Mouse (Mus musculus): ENCODE measurements around the gene Glp2r. TPM values are rescaled to one million over a fixed set of nuclear protein-coding genes. Genes with fewer than 3 reads are reported as not detected.

Glp2r gene
- polyA plus RNA-seq, 1 experiment from 2014 or later: not detected

DNA sequence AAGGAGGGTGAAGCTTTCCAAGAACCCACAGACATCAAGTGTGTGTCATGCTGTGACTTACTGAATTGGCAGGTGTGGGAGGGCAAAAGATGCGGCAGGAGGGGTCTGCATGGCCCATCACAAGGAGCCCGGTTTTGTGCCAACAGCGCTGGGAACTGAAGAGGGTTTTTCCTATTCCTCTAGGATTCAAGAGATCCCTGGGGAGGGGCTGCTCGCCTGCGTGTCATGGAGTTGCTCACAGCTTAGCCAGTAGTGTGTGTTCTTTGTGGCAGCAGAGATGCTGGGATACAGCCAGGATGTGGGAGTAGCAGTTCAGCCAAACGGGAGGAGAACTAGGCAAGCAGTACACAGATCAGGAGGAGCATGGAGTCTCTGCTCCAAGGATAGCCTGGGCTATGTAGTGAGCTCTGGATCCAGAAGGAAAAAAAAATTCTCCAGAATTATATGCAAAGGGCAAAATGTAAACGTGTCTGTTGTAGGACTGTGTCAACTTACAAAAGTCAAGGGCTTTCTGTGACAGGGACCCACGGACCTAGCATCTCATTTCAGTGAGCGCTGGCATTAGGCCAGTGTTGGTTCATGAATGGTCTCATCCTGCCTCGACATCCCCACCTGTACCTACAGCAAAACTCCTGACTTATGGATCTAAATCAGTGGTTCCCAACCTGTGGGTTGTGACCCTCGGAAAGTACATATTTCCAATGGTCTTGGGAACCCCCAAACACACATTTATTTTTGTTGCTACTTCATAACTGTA, 122.1 kb downstream of the Glp2r start:
- ATAC-seq (replicated peaks; ENCODE audit: insufficient number of reproducible peaks, low FRiP score, low TSS enrichment, low read depth) (no peak), DNase-seq (ENCODE audit: low spot score) (no peak)
- 77% methylated on average over 11 of the region's 11 CpGs for WGBS
- H3K4me2 ChIP-seq (ENCODE audit: low read depth, low read length): no peak overlapping the region
- H3K9me3 ChIP-seq (replicated peaks; ENCODE audit: control insufficient read depth, low read length): no peaks in the 10 kb centered on the region
- H3K36me3 ChIP-seq (replicated peaks; ENCODE audit: control insufficient read depth, insufficient read depth, low read depth, low read length): no peaks in the 10 kb centered on the region
- H3K4me1 ChIP-seq (ENCODE audit: control insufficient read depth, insufficient read depth, low read length): no peaks in the 10 kb centered on the region
- H3K27me3 ChIP-seq (ENCODE audit: control insufficient read depth, insufficient read depth, low read length): no peaks in the 10 kb centered on the region
- no peak overlapping the region for H3K9ac ChIP-seq (replicated peaks; ENCODE audit: low read length)
- no peak overlapping the region for H3K27ac ChIP-seq (replicated peaks; ENCODE audit: low read depth, low read length)
- H3K4me3 ChIP-seq (ENCODE audit: low read depth, low read length): no peak overlapping the region

DNA sequence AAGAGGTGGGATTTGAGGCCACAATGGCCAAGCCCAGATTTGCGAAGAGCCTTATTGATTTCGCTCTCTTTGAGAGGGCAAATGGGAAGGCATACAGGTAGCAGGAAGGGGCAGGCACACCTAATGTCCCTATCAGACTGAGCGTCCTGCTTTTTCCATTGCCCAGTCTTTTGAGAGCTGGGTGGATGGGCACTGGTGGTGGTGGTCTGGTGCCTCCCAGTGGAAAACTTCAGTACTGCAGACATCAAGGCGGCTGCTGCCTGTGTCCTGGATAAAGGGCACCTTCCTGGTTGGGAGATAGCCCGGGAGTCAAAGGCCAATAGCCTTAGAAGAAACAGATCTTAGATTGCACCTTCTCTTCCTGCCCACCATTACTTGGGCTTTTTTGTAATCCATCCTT, 123.2 kb downstream of the Glp2r start:
- H3K27ac ChIP-seq (replicated peaks; ENCODE audit: low read depth, low read length): no peak overlapping the region
- H3K9ac ChIP-seq (replicated peaks; ENCODE audit: low read length): no peak overlapping the region
- no peaks in the 10 kb centered on the region for H3K4me1 ChIP-seq (ENCODE audit: control insufficient read depth, insufficient read depth, low read length)
- no peaks in the 10 kb centered on the region for H3K27me3 ChIP-seq (ENCODE audit: control insufficient read depth, insufficient read depth, low read length)
- H3K9me3 ChIP-seq (replicated peaks; ENCODE audit: control insufficient read depth, low read length): no peaks in the 10 kb centered on the region
- peak; percentile 74 for DNase-seq (ENCODE audit: low spot score)
- H3K4me3 ChIP-seq (ENCODE audit: low read depth, low read length): no peak overlapping the region
- 30% methylated on average over 5 of the region's 5 CpGs for WGBS
- peak; percentile 37; the same call in 1 of the 2 replicates for ATAC-seq (replicated peaks; ENCODE audit: insufficient number of reproducible peaks, low FRiP score, low TSS enrichment, low read depth)
- no peak overlapping the region for H3K4me2 ChIP-seq (ENCODE audit: low read depth, low read length)
- no peaks in the 10 kb centered on the region for H3K36me3 ChIP-seq (replicated peaks; ENCODE audit: control insufficient read depth, insufficient read depth, low read depth, low read length)

DNA sequence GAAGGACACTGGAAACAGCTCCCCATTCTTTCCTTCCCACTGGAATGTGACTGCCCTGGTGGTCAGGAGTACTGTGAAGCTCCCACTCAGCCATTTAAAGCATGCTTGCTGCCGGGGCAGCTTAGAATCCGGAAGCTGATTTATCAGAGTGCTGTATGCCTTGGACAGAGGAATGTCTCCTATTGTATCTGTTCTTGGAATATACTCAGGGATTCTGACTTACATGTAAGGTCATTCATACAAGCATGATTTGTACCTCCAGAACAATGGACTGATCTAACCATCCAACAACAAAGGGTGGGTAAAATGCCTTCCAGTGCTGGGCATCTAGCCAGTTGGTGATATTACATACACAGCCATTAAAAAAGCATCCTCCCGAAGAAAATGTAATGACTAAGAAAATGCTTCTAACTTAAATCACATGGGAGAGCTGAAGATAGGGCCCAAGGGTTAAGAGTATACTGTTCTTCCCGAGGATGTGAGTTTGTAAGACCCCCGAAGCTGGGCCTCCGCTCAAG, 126.3 kb downstream of the Glp2r start:
- ATAC-seq (replicated peaks; ENCODE audit: insufficient number of reproducible peaks, low FRiP score, low TSS enrichment, low read depth): no peak
- H3K27me3 ChIP-seq (ENCODE audit: control insufficient read depth, insufficient read depth, low read length): no peaks in the 10 kb centered on the region
- H3K9ac ChIP-seq (replicated peaks; ENCODE audit: low read length): no peak overlapping the region
- no peak for DNase-seq (ENCODE audit: low spot score)
- no peak overlapping the region for H3K4me3 ChIP-seq (ENCODE audit: low read depth, low read length)
- H3K4me2 ChIP-seq (ENCODE audit: low read depth, low read length): no peak overlapping the region
- no peaks in the 10 kb centered on the region for H3K9me3 ChIP-seq (replicated peaks; ENCODE audit: control insufficient read depth, low read length)
- no peak overlapping the region for H3K27ac ChIP-seq (replicated peaks; ENCODE audit: low read depth, low read length)
- no peaks in the 10 kb centered on the region for H3K4me1 ChIP-seq (ENCODE audit: control insufficient read depth, insufficient read depth, low read length)
- H3K36me3 ChIP-seq (replicated peaks; ENCODE audit: control insufficient read depth, insufficient read depth, low read depth, low read length): no peaks in the 10 kb centered on the region
- WGBS: 87% methylated on average over 6 of the region's 6 CpGs

DNA sequence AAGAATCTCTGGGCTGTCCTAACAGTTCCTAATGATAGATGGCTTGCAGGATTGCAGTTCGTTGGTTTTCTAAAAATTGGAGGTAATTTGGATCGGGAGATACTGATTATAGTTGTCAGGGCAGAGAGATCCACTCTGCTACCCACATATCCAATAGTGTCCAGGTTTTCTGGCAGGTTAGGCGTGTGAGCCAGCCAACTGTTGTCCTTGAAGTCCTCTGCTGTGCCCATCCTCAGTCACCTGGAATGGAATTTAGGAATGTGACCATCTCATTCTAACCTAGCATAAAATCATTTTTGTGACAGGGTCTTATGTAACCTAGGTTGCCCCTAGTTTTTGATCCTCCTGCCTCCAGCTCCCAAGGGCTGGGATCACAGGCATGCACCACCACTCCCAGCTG, 127.5 kb downstream of the Glp2r start:
- Histone ChIP-seq H3K9ac (replicated peaks; ENCODE audit: low read length) (no peak overlapping the region), H3K4me2 (ENCODE audit: low read depth, low read length) (no peak overlapping the region), H3K4me3 (ENCODE audit: low read depth, low read length) (no peak overlapping the region), H3K27ac (replicated peaks; ENCODE audit: low read depth, low read length) (no peak overlapping the region), H3K9me3 (replicated peaks; ENCODE audit: control insufficient read depth, low read length) (no peaks in the 10 kb centered on the region), H3K4me1 (ENCODE audit: control insufficient read depth, insufficient read depth, low read length) (no peaks in the 10 kb centered on the region), H3K36me3 (replicated peaks; ENCODE audit: control insufficient read depth, insufficient read depth, low read depth, low read length) (no peaks in the 10 kb centered on the region), H3K27me3 (ENCODE audit: control insufficient read depth, insufficient read depth, low read length) (no peaks in the 10 kb centered on the region)
- no peak for ATAC-seq (replicated peaks; ENCODE audit: insufficient number of reproducible peaks, low FRiP score, low TSS enrichment, low read depth)
- WGBS: 87% methylated on average over 3 of the region's 3 CpGs
- no peak for DNase-seq (ENCODE audit: low spot score)

DNA sequence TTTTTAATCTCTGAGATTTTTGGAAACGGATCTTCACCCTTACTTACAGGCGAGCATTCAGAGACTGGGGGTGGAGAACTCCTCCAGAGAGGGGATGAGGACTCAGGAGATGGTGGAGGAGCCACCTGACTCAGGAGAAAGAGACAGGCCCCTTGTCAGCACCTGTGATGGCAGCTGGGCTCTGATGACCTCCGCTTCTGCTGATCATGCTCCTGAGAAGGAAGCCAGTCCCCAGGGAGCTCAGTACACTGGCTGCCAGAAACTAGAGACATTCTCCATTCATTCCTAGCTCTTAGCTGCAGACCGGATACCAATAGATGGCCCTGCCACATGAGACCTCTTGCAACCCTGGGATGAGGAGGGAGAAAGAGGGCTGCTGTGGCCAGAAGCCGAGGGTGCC, 128.1 kb downstream of the Glp2r start:
- Histone ChIP-seq H3K27ac (replicated peaks; ENCODE audit: low read depth, low read length) (no peak overlapping the region), H3K27me3 (ENCODE audit: control insufficient read depth, insufficient read depth, low read length) (no peaks in the 10 kb centered on the region), H3K9me3 (replicated peaks; ENCODE audit: control insufficient read depth, low read length) (no peaks in the 10 kb centered on the region), H3K4me1 (ENCODE audit: control insufficient read depth, insufficient read depth, low read length) (no peaks in the 10 kb centered on the region), H3K36me3 (replicated peaks; ENCODE audit: control insufficient read depth, insufficient read depth, low read depth, low read length) (no peaks in the 10 kb centered on the region), H3K9ac (replicated peaks; ENCODE audit: low read length) (no peak overlapping the region), H3K4me3 (ENCODE audit: low read depth, low read length) (no peak overlapping the region), H3K4me2 (ENCODE audit: low read depth, low read length) (no peak overlapping the region)
- no peak for ATAC-seq (replicated peaks; ENCODE audit: insufficient number of reproducible peaks, low FRiP score, low TSS enrichment, low read depth)
- WGBS: 75% methylated on average over 5 of the region's 5 CpGs
- no peak for DNase-seq (ENCODE audit: low spot score)

DNA sequence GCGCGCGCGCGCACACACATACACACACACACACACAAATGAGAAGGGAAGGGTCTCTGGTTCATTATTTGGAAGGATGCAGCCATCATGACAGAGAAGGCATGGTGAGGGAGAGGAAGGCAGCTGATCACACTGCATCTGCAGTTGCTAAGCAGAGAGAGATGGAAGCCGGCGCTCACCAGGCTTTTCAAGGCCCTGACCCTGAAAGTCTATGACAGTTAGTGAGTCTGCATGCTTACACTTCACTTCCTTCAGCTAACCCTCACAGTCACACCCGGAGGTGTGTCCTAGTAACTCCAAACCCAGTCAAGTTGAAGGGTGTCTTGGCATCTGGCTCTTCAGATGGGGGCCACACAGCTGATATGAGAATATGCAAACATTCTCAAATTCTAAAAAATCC, 128.5 kb downstream of the Glp2r start:
- H3K9ac ChIP-seq (replicated peaks; ENCODE audit: low read length): no peak overlapping the region
- no peak overlapping the region for H3K4me3 ChIP-seq (ENCODE audit: low read depth, low read length)
- no peak overlapping the region for H3K27ac ChIP-seq (replicated peaks; ENCODE audit: low read depth, low read length)
- no peaks in the 10 kb centered on the region for H3K36me3 ChIP-seq (replicated peaks; ENCODE audit: control insufficient read depth, insufficient read depth, low read depth, low read length)
- no peaks in the 10 kb centered on the region for H3K27me3 ChIP-seq (ENCODE audit: control insufficient read depth, insufficient read depth, low read length)
- DNase-seq (ENCODE audit: low spot score) (no peak), ATAC-seq (replicated peaks; ENCODE audit: insufficient number of reproducible peaks, low FRiP score, low TSS enrichment, low read depth) (no peak)
- H3K4me1 ChIP-seq (ENCODE audit: control insufficient read depth, insufficient read depth, low read length): no peaks in the 10 kb centered on the region
- no peaks in the 10 kb centered on the region for H3K9me3 ChIP-seq (replicated peaks; ENCODE audit: control insufficient read depth, low read length)
- 89% methylated on average over 8 of the region's 8 CpGs for WGBS
- H3K4me2 ChIP-seq (ENCODE audit: low read depth, low read length): no peak overlapping the region

DNA sequence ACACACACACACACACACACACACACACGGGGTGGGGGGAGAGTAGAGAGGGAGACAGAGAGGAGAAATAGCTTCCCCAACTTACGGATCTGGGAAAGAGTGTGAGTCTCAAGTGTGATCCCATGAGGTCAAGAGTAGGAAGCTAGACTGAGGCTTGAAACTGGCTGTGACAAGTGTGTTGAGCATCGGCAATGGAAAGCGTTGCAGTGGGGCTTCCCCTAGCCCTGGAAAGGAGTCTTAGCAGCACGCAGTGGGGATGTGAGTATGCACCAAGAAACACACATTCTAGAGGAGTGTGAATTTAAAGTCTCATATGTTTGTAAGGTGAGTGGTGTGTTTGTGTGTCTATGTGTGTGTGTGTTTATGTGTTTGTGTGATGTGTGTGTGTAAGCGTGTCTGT, 130.7 kb downstream of the Glp2r start:
- Histone ChIP-seq H3K36me3 (replicated peaks; ENCODE audit: control insufficient read depth, insufficient read depth, low read depth, low read length) (no peaks in the 10 kb centered on the region), H3K9ac (replicated peaks; ENCODE audit: low read length) (no peak overlapping the region), H3K4me2 (ENCODE audit: low read depth, low read length) (no peak overlapping the region), H3K27me3 (ENCODE audit: control insufficient read depth, insufficient read depth, low read length) (no peaks in the 10 kb centered on the region), H3K4me3 (ENCODE audit: low read depth, low read length) (no peak overlapping the region), H3K9me3 (replicated peaks; ENCODE audit: control insufficient read depth, low read length) (no peaks in the 10 kb centered on the region), H3K27ac (replicated peaks; ENCODE audit: low read depth, low read length) (no peak overlapping the region), H3K4me1 (ENCODE audit: control insufficient read depth, insufficient read depth, low read length) (no peaks in the 10 kb centered on the region)
- no peak for ATAC-seq (replicated peaks; ENCODE audit: insufficient number of reproducible peaks, low FRiP score, low TSS enrichment, low read depth)
- DNase-seq (ENCODE audit: low spot score): no peak
- 86% methylated on average over 6 of the region's 6 CpGs for WGBS

DNA sequence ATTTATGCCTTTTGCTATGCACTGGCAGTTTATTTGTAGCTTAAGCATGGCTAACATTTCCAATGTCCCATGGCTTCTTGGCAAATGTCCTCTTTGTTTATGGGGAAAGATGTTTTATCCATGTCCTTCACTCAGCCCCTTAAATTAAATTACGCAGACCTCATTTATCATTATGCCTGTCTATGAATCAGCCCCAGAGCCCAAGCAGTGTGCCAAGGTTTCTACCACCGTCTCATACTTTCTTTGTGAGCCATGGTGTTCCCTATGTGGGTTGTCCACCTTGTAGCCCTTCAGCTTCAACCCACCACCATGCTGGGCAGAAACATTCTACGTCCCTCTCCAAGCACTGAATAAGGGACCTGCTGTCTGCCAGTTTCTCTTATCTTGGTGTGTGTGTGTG, 132.6 kb downstream of the Glp2r start:
- no peaks in the 10 kb centered on the region for H3K27me3 ChIP-seq (ENCODE audit: control insufficient read depth, insufficient read depth, low read length)
- no peak overlapping the region for H3K4me3 ChIP-seq (ENCODE audit: low read depth, low read length)
- H3K9me3 ChIP-seq (replicated peaks; ENCODE audit: control insufficient read depth, low read length): no peaks in the 10 kb centered on the region
- no peak for DNase-seq (ENCODE audit: low spot score)
- H3K27ac ChIP-seq (replicated peaks; ENCODE audit: low read depth, low read length): no peak overlapping the region
- no peak overlapping the region for H3K9ac ChIP-seq (replicated peaks; ENCODE audit: low read length)
- H3K4me1 ChIP-seq (ENCODE audit: control insufficient read depth, insufficient read depth, low read length): no peaks in the 10 kb centered on the region
- no peaks in the 10 kb centered on the region for H3K36me3 ChIP-seq (replicated peaks; ENCODE audit: control insufficient read depth, insufficient read depth, low read depth, low read length)
- WGBS: 94% methylated on average over 3 of the region's 3 CpGs
- ATAC-seq (replicated peaks; ENCODE audit: insufficient number of reproducible peaks, low FRiP score, low TSS enrichment, low read depth): no peak
- H3K4me2 ChIP-seq (ENCODE audit: low read depth, low read length): no peak overlapping the region

Data from embryonic facial prominence, embryonic 11.5 days (tissue).